Mouse (Mus musculus) cerebellum, postnatal 4 days (tissue): ENCODE measurements around the gene Sh3bgrl3.

Source experiments
- DNase-seq, 2 experiments: peaks; one replicate each; pipeline ENCODE4 v3.0.0; 2022; ENCODE audit warnings: low spot score in 2 of 2, mixed read lengths in 1 of 2

Gene Sh3bgrl3

GRCm38 (mm10) chr4:134110653-134111052 is 17.9 kb downstream of the Sh3bgrl3 start:
- no peak for DNase-seq

- no peak for DNase-seq
Measured at GRCm38 (mm10) chr4:134108196-134108595, 20.4 kb downstream of the Sh3bgrl3 start.

- DNase-seq, result no peak
Measured at GRCm38 (mm10) chr4:134107730-134108129, 20.9 kb downstream of the Sh3bgrl3 start.

GRCm38 (mm10) chr4:134106105-134106504 is 22.5 kb downstream of the Sh3bgrl3 start:
- DNase-seq, result no peak

GRCm38 (mm10) chr4:134102742-134103119 is 25.9 kb downstream of the Sh3bgrl3 start:
- no peak for DNase-seq

GRCm38 (mm10) chr4:134101979-134102741 is 26.4 kb downstream of the Sh3bgrl3 start, which contains the start of gene Ubxn11:
Gene Ubxn11 (plus strand): TSS chr4:134102570.
- peak; percentile 67 to 81 for DNase-seq

GRCm38 (mm10) chr4:134100245-134100644 is 28.3 kb downstream of the Sh3bgrl3 start:
- DNase-seq, result no peak

GRCm38 (mm10) chr4:134098628-134099027 is 30.0 kb downstream of the Sh3bgrl3 start:
- no peak for DNase-seq

- no peak for DNase-seq
Measured at GRCm38 (mm10) chr4:134097015-134097608, 31.5 kb downstream of the Sh3bgrl3 start.

- no peak for DNase-seq
Measured at GRCm38 (mm10) chr4:134096120-134096519, 32.5 kb downstream of the Sh3bgrl3 start.

- DNase-seq, result no peak
Measured at GRCm38 (mm10) chr4:134094923-134095547, 33.6 kb downstream of the Sh3bgrl3 start, which contains the start of gene Cd52. Gene Cd52 (minus strand): TSS chr4:134095082.

- DNase-seq, result no peak
Measured at GRCm38 (mm10) chr4:134094004-134094564, 34.5 kb downstream of the Sh3bgrl3 start.

- DNase-seq, result peak in 1 of 2 experiments; percentile 32
Measured at GRCm38 (mm10) chr4:134092382-134093288, 36.0 kb downstream of the Sh3bgrl3 start.

GRCm38 (mm10) chr4:134091225-134091529 is 37.4 kb downstream of the Sh3bgrl3 start:
- no peak for DNase-seq

- no peak for DNase-seq
Measured at GRCm38 (mm10) chr4:134090521-134091224, 37.9 kb downstream of the Sh3bgrl3 start.

- no peak for DNase-seq
Measured at GRCm38 (mm10) chr4:134089029-134089428, 39.6 kb downstream of the Sh3bgrl3 start.

- DNase-seq, result peak in 1 of 2 experiments; percentile 18
Measured at GRCm38 (mm10) chr4:134087412-134087811, 41.2 kb downstream of the Sh3bgrl3 start.

- DNase-seq, result no peak
Measured at GRCm38 (mm10) chr4:134084999-134085398, 43.6 kb downstream of the Sh3bgrl3 start.

GRCm38 (mm10) chr4:134082460-134082859 is 46.1 kb downstream of the Sh3bgrl3 start:
- no peak for DNase-seq

- DNase-seq, result peak in 1 of 2 experiments; percentile 21
Measured at GRCm38 (mm10) chr4:134081730-134082386, 46.7 kb downstream of the Sh3bgrl3 start.
